11 mouse cellular contexts compared by ENCODE assay signal in genomic region chr12:5191206-5191605, GRCm38 (mm10).
DNase-seq lines count a peak whose midpoint lies in the region; ATAC-seq and TF ChIP-seq lines count a peak whose summit lies in the region.
"Had no signal": no experiment of that assay in that cellular context is flagged by ENCODE, and none has a peak within 500 bp of the region (broad histone marks: within the 10 kb centered on the region; RNA-seq: fewer than 3 reads in every experiment).

No protein-coding gene starts in this region.

- no peak for TF ChIP-seq POLR2A in thymus, adult 2 months (IDR thresholded peaks at IDR 0.05; ENCODE audit: control insufficient read depth, extremely low read depth, insufficient read depth, low read length, poor library complexity)

- H3K27me3 ChIP-seq in heart, embryonic 16.5 days (ENCODE audit: control insufficient read depth, insufficient read depth, low read length) = no peaks in the 10 kb centered on the region
- H3K27me3 ChIP-seq in lung, embryonic 16.5 days (ENCODE audit: control insufficient read depth, insufficient read depth, low read depth, low read length) = no peaks in the 10 kb centered on the region
- no peaks in the 10 kb centered on the region for H3K27me3 ChIP-seq in lung, postnatal 0 days (replicated peaks; ENCODE audit: insufficient read depth, low read length)
- H3K27me3 ChIP-seq in heart, postnatal 0 days (ENCODE audit: control insufficient read depth, insufficient read depth, low read length) = no peaks in the 10 kb centered on the region
- H3K27me3 ChIP-seq in stomach, embryonic 16.5 days (ENCODE audit: control insufficient read depth, insufficient read depth, low read length) = no peaks in the 10 kb centered on the region
- no peaks in the 10 kb centered on the region for H3K27me3 ChIP-seq in thymus, adult 2 months (ENCODE audit: control insufficient read depth, insufficient read depth, low read length)
- H3K27me3 ChIP-seq: CH12.LX had no signal

- H3K4me3 ChIP-seq in heart, embryonic 16.5 days (ENCODE audit: low read length) = no peak overlapping the region
- no peak overlapping the region for H3K4me3 ChIP-seq in lung, embryonic 16.5 days (ENCODE audit: low read length)
- H3K4me3 ChIP-seq in lung, postnatal 0 days (ENCODE audit: low read depth, low read length) = no peak overlapping the region
- H3K4me3 ChIP-seq in heart, postnatal 0 days (ENCODE audit: low read depth, low read length) = no peak overlapping the region
- no peak overlapping the region for H3K4me3 ChIP-seq in stomach, embryonic 16.5 days (replicated peaks; ENCODE audit: low read length)
- no peak overlapping the region for H3K4me3 ChIP-seq in thymus, adult 2 months (ENCODE audit: control insufficient read depth, insufficient read depth, low read length)

- H3K27ac ChIP-seq in heart, embryonic 16.5 days (ENCODE audit: low read length) = peak overlapping the region; percentile 69
- peak overlapping the region; percentile 41; the same call in 1 of the 2 replicates for H3K27ac ChIP-seq in lung, embryonic 16.5 days (ENCODE audit: low read length)
- no peak overlapping the region for H3K27ac ChIP-seq in lung, postnatal 0 days (ENCODE audit: low read length)
- H3K27ac ChIP-seq in heart, postnatal 0 days (ENCODE audit: low read depth) = peak overlapping the region; percentile 56
- peak overlapping the region; percentile 71 for H3K27ac ChIP-seq in stomach, embryonic 16.5 days (ENCODE audit: low read length)
- no peak overlapping the region for H3K27ac ChIP-seq in thymus, adult 2 months (ENCODE audit: control insufficient read depth, insufficient read depth, low read length)

- DNase-seq in heart, adult 8-10 months (ENCODE audit: low spot score) = no peak
- DNase-seq in lung, postnatal 0 days (ENCODE audit: low spot score) = no peak
- no peak for DNase-seq in heart, postnatal 0 days (ENCODE audit: low spot score)
- DNase-seq in urinary bladder, postnatal 4 days (ENCODE audit: low spot score in 2 of 2) = no peak
- DNase-seq in thymus, adult 2 months = no peak
- DNase-seq: cerebellum, adult 8-10 months had no signal

- H3K9ac ChIP-seq in heart, embryonic 16.5 days (ENCODE audit: low read length) = peak overlapping the region; percentile 39
- no peak overlapping the region for H3K9ac ChIP-seq in lung, embryonic 16.5 days (ENCODE audit: low read length)
- no peak overlapping the region for H3K9ac ChIP-seq in lung, postnatal 0 days (replicated peaks; ENCODE audit: low read depth)
- H3K9ac ChIP-seq in heart, postnatal 0 days (replicated peaks; ENCODE audit: low read depth, low read length) = 0 out of 2 replicates have a peak overlapping the region, but pooled peaks have one; percentile 16
- no peak overlapping the region for H3K9ac ChIP-seq in stomach, embryonic 16.5 days (ENCODE audit: low read length)

- 66% methylated on average over 4 of the region's 4 CpGs for WGBS in heart, embryonic 16.5 days
- WGBS in lung, embryonic 16.5 days = 58% methylated on average over 4 of the region's 4 CpGs
- 69% methylated on average over 4 of the region's 4 CpGs for WGBS in lung, postnatal 0 days
- WGBS in heart, postnatal 0 days = 62% methylated on average over 4 of the region's 4 CpGs
- WGBS in stomach, embryonic 16.5 days = 56% methylated on average over 4 of the region's 4 CpGs
- WGBS in thymus, adult 2 months = 84% methylated on average over 4 of the region's 4 CpGs

- TF ChIP-seq EP300 in lung, postnatal 0 days (IDR thresholded peaks at IDR 0.05) = no peak
- no peak for TF ChIP-seq EP300 in heart, postnatal 0 days (IDR thresholded peaks at IDR 0.05; ENCODE audit: low read depth)

- H3K4me1 ChIP-seq in heart, embryonic 16.5 days (ENCODE audit: control insufficient read depth, insufficient read depth, low read length) = peaks cover 36% of the 10 kb centered on the region
- peaks cover 19% of the 10 kb centered on the region for H3K4me1 ChIP-seq in lung, embryonic 16.5 days (replicated peaks; ENCODE audit: control insufficient read depth, insufficient read depth, low read length)
- no peaks in the 10 kb centered on the region; the same call in 1 of the 2 replicates for H3K4me1 ChIP-seq in lung, postnatal 0 days (ENCODE audit: insufficient read depth, low read depth, low read length)
- peaks cover 28% of the 10 kb centered on the region for H3K4me1 ChIP-seq in heart, postnatal 0 days (ENCODE audit: control insufficient read depth, insufficient read depth)
- H3K4me1 ChIP-seq in stomach, embryonic 16.5 days (ENCODE audit: control insufficient read depth, insufficient read depth, low read length) = peaks cover 24% of the 10 kb centered on the region
- no peaks in the 10 kb centered on the region; the same call in 1 of the 2 replicates for H3K4me1 ChIP-seq in thymus, adult 2 months (replicated peaks; ENCODE audit: control insufficient read depth, insufficient read depth, low read length)

- H3K9me3 ChIP-seq in heart, embryonic 16.5 days (replicated peaks; ENCODE audit: control insufficient read depth, low read length) = no peaks in the 10 kb centered on the region
- H3K9me3 ChIP-seq in lung, embryonic 16.5 days (ENCODE audit: control insufficient read depth, low read length) = no peaks in the 10 kb centered on the region
- H3K9me3 ChIP-seq in lung, postnatal 0 days (ENCODE audit: low read length) = no peaks in the 10 kb centered on the region
- no peaks in the 10 kb centered on the region for H3K9me3 ChIP-seq in heart, postnatal 0 days (replicated peaks; ENCODE audit: control insufficient read depth, low read length)
- no peaks in the 10 kb centered on the region for H3K9me3 ChIP-seq in stomach, embryonic 16.5 days (replicated peaks; ENCODE audit: control insufficient read depth, low read length)

- no peak for TF ChIP-seq CTCF in lung, postnatal 0 days (IDR thresholded peaks at IDR 0.05)
- TF ChIP-seq CTCF in heart, postnatal 0 days (IDR thresholded peaks at IDR 0.05; ENCODE audit: low read depth) = no peak
- no peak for TF ChIP-seq CTCF in thymus, adult 2 months (IDR thresholded peaks at IDR 0.05; ENCODE audit: borderline replicate concordance, control insufficient read depth, extremely low read depth, insufficient read depth, low read length, poor library complexity)

- peak overlapping the region; percentile 54; the same call in 1 of the 2 replicates for H3K4me2 ChIP-seq in heart, embryonic 16.5 days (ENCODE audit: low read depth, low read length)
- H3K4me2 ChIP-seq in lung, embryonic 16.5 days (ENCODE audit: low read depth, low read length) = no peak overlapping the region
- no peak overlapping the region for H3K4me2 ChIP-seq in lung, postnatal 0 days (replicated peaks; ENCODE audit: low read depth, low read length)
- H3K4me2 ChIP-seq in heart, postnatal 0 days (ENCODE audit: low read depth, low read length) = 0 out of 2 replicates have a peak overlapping the region, but pooled peaks have one; percentile 53
- H3K4me2 ChIP-seq in stomach, embryonic 16.5 days (ENCODE audit: low read depth, low read length) = peak overlapping the region; percentile 30; the same call in 1 of the 2 replicates

- no peak for ATAC-seq in heart, embryonic 16.5 days (replicated peaks; ENCODE audit: extremely low read depth, insufficient read depth, low FRiP score)
- ATAC-seq in lung, embryonic 16.5 days (ENCODE audit: low read depth) = no peak
- no peak for ATAC-seq in lung, postnatal 0 days
- ATAC-seq in heart, postnatal 0 days (ENCODE audit: insufficient read depth, low read depth) = no peak
- no peak for ATAC-seq in stomach, embryonic 16.5 days (ENCODE audit: insufficient read depth, low FRiP score)
- ATAC-seq: midbrain, embryonic 16.5 days had no signal

- no peaks in the 10 kb centered on the region for H3K36me3 ChIP-seq in heart, embryonic 16.5 days (ENCODE audit: control insufficient read depth, insufficient read depth)
- no peaks in the 10 kb centered on the region for H3K36me3 ChIP-seq in lung, embryonic 16.5 days (ENCODE audit: control insufficient read depth, insufficient read depth, low read length)
- H3K36me3 ChIP-seq in lung, postnatal 0 days (ENCODE audit: insufficient read depth, low read length) = no peaks in the 10 kb centered on the region
- H3K36me3 ChIP-seq in heart, postnatal 0 days (replicated peaks; ENCODE audit: control insufficient read depth, insufficient read depth, low read length) = no peaks in the 10 kb centered on the region
- H3K36me3 ChIP-seq in stomach, embryonic 16.5 days (ENCODE audit: control insufficient read depth, insufficient read depth, low read length) = no peaks in the 10 kb centered on the region
- no peaks in the 10 kb centered on the region for H3K36me3 ChIP-seq in thymus, adult 2 months (ENCODE audit: control insufficient read depth, insufficient read depth, low read length)

Comparison
In these comparisons a context has a peak if more than half of its experiments do, and no peak if none do; other contexts are left out.
1. H3K27ac ChIP-seq: peak in heart, embryonic 16.5 days (single experiment), lung, embryonic 16.5 days (single experiment), heart, postnatal 0 days (single experiment) and stomach, embryonic 16.5 days (single experiment); none in lung, postnatal 0 days (single experiment) and thymus, adult 2 months (single experiment).
2. H3K4me2 ChIP-seq: peak in heart, embryonic 16.5 days (single experiment), heart, postnatal 0 days (single experiment) and stomach, embryonic 16.5 days (single experiment); none in lung, embryonic 16.5 days (single experiment) and lung, postnatal 0 days (single experiment).
3. H3K9ac ChIP-seq: peak in heart, embryonic 16.5 days (single experiment) and heart, postnatal 0 days (single experiment); none in lung, embryonic 16.5 days (single experiment), lung, postnatal 0 days (single experiment) and stomach, embryonic 16.5 days (single experiment).